Mouse (Mus musculus) kidney, embryonic 15.5 days (tissue): ENCODE data around the gene Srsf2. TPM values are rescaled to one million over a fixed set of nuclear protein-coding genes. Genes with fewer than 3 reads are reported as not detected.
A peak's percentile ranks its signal among the peaks of the same experiment; 100 is the strongest.
"Not testable (repeated sequence)": the region's sequence is repeated elsewhere in the genome, so short reads cannot be mapped to it uniquely, and the experiment has no call there.

ENCODE experiments used
- ATAC-seq: fragments of 200-750 bp; cut with Nextera tagmentation; replicated peaks from 2 replicates; pipeline ENCODE4 v1.8.0; 2017; ENCODE audit warnings: moderate TSS enrichment; ENCODE audit not compliant: low FRiP score
- H3K27ac ChIP-seq: fragments of 300-500 bp; sonication (generic); 2 replicates; pipeline ENCODE4 v1.5.1; 2015; ENCODE audit warnings: mild to moderate bottlenecking, inconsistent platforms
- H3K27me3 ChIP-seq: fragments of 300-500 bp; sonication (generic); 2 replicates; pipeline ENCODE4 v1.6.1; 2015; ENCODE audit warnings: inconsistent platforms
- H3K36me3 ChIP-seq: fragments of 300-500 bp; sonication (generic); 2 replicates; pipeline ENCODE4 v1.6.1; 2015; ENCODE audit warnings: inconsistent platforms
- H3K4me1 ChIP-seq: fragments of 300-500 bp; sonication (generic); 2 replicates; pipeline ENCODE4 v1.6.1; 2015; ENCODE audit warnings: inconsistent platforms
- H3K4me2 ChIP-seq: fragments of 300-500 bp; sonication (generic); 2 replicates; pipeline ENCODE4 v1.6.1; 2015; ENCODE audit warnings: moderate library complexity, mild to moderate bottlenecking, inconsistent platforms
- H3K4me3 ChIP-seq: fragments of 300-500 bp; sonication (generic); replicated peaks from 2 replicates; pipeline ENCODE4 v1.5.1; 2015; ENCODE audit warnings: mild to moderate bottlenecking, inconsistent platforms
- H3K9ac ChIP-seq: fragments of 300-500 bp; sonication (generic); 2 replicates; pipeline ENCODE4 v1.6.1; 2015; ENCODE audit warnings: mild to moderate bottlenecking, inconsistent platforms
- H3K9me3 ChIP-seq: fragments of 300-500 bp; sonication (generic); replicated peaks from 2 replicates; pipeline ENCODE4 v1.6.1; 2016; ENCODE audit warnings: inconsistent platforms
- WGBS: fragments of 180-500 bp; shearing (Covaris S2); methylation state at CpG from one replicate; pipeline ENCODE4 v1.1.7; 2015; ENCODE audit warnings: mixed read lengths; 5-methylcytosine and 5-hydroxymethylcytosine counted together
- polyA plus RNA-seq: library from polyadenylated mRNA; unstranded; fragments of >200 nt; fragmentation: Nextera tagmentation; extraction: Ambion mirVana; gene quantifications from 2 replicates; pipeline ENCODE4 v1.2.1, GENCODE M21; 2015

Srsf2 gene
- polyA plus RNA-seq, 1 experiment from 2014 or later = 810 TPM

- Histone ChIP-seq H3K4me2 (peak overlapping the region; percentile 65), H3K4me1 (peaks cover 40% of the 10 kb centered on the region), H3K4me3 (peak overlapping the region; percentile 91), H3K27me3 (no peaks in the 10 kb centered on the region), H3K27ac (no peak overlapping the region), H3K9me3 (no peaks in the 10 kb centered on the region), H3K9ac (no peak overlapping the region; the same call in 1 of the 2 replicates), H3K36me3 (peaks cover 59% of the 10 kb centered on the region)
- ATAC-seq = no peak
- 81% methylated on average over 4 of the region's 4 CpGs for WGBS
These were observed 12.1 kb downstream of the Srsf2 start for GRCm38 (mm10) chr11:116840748-116841147.

GRCm38 (mm10) chr11:116839601-116840000, 13.3 kb downstream of the Srsf2 start:
- H3K4me2 ChIP-seq = no peak overlapping the region
- no peak overlapping the region for H3K9ac ChIP-seq
- WGBS = 84% methylated on average over 7 of the region's 7 CpGs
- no peak for ATAC-seq
- no peaks in the 10 kb centered on the region for H3K9me3 ChIP-seq
- H3K4me3 ChIP-seq = no peak overlapping the region
- peaks cover 71% of the 10 kb centered on the region for H3K36me3 ChIP-seq
- H3K27me3 ChIP-seq = no peaks in the 10 kb centered on the region
- no peak overlapping the region for H3K27ac ChIP-seq
- H3K4me1 ChIP-seq = peaks cover 37% of the 10 kb centered on the region

GRCm38 (mm10) chr11:116838936-116839335, 14.0 kb downstream of the Srsf2 start:
- no peak overlapping the region for H3K4me3 ChIP-seq
- peaks cover 77% of the 10 kb centered on the region for H3K36me3 ChIP-seq
- 78% methylated on average over 14 of the region's 14 CpGs for WGBS
- H3K9me3 ChIP-seq = no peaks in the 10 kb centered on the region
- ATAC-seq = no peak
- H3K27me3 ChIP-seq = no peaks in the 10 kb centered on the region
- no peak overlapping the region for H3K27ac ChIP-seq
- H3K4me2 ChIP-seq = no peak overlapping the region
- peaks cover 31% of the 10 kb centered on the region for H3K4me1 ChIP-seq
- no peak overlapping the region for H3K9ac ChIP-seq

GRCm38 (mm10) chr11:116837441-116837840, 15.5 kb downstream of the Srsf2 start:
- Histone ChIP-seq H3K4me3 (no peak overlapping the region), H3K9me3 (no peaks in the 10 kb centered on the region), H3K27me3 (no peaks in the 10 kb centered on the region), H3K9ac (no peak overlapping the region), H3K4me1 (peaks cover 33% of the 10 kb centered on the region), H3K4me2 (no peak overlapping the region), H3K36me3 (peaks cover 91% of the 10 kb centered on the region), H3K27ac (no peak overlapping the region)
- no peak for ATAC-seq
- 92% methylated on average over 10 of the region's 10 CpGs for WGBS

GRCm38 (mm10) chr11:116836283-116836682, 16.6 kb downstream of the Srsf2 start:
- WGBS = 90% methylated on average over 4 of the region's 4 CpGs
- no peak overlapping the region for H3K4me3 ChIP-seq
- ATAC-seq = no peak
- H3K9ac ChIP-seq = no peak overlapping the region
- no peaks in the 10 kb centered on the region for H3K27me3 ChIP-seq
- no peaks in the 10 kb centered on the region for H3K9me3 ChIP-seq
- H3K4me1 ChIP-seq = peaks cover 27% of the 10 kb centered on the region
- no peak overlapping the region for H3K27ac ChIP-seq
- H3K36me3 ChIP-seq = peaks cover 94% of the 10 kb centered on the region
- H3K4me2 ChIP-seq = no peak overlapping the region

- no peaks in the 10 kb centered on the region for H3K27me3 ChIP-seq
- no peak overlapping the region for H3K4me2 ChIP-seq
- WGBS = 92% methylated on average over 1 of the region's 1 CpGs
- no peak overlapping the region for H3K9ac ChIP-seq
- no peak overlapping the region for H3K27ac ChIP-seq
- no peak overlapping the region for H3K4me3 ChIP-seq
- H3K4me1 ChIP-seq = peaks cover 14% of the 10 kb centered on the region
- H3K9me3 ChIP-seq = no peaks in the 10 kb centered on the region
- ATAC-seq = no peak
- H3K36me3 ChIP-seq = peaks cover 84% of the 10 kb centered on the region
These were observed 17.9 kb downstream of the Srsf2 start for GRCm38 (mm10) chr11:116834954-116835353.

- Histone ChIP-seq H3K27ac (no peak overlapping the region), H3K4me2 (no peak overlapping the region), H3K9ac (no peak overlapping the region), H3K4me1 (peaks cover 21% of the 10 kb centered on the region), H3K4me3 (no peak overlapping the region), H3K36me3 (peaks cover 56% of the 10 kb centered on the region), H3K9me3 (no peaks in the 10 kb centered on the region), H3K27me3 (no peaks in the 10 kb centered on the region)
- 39% methylated on average over 4 of the region's 4 CpGs for WGBS
- no peak for ATAC-seq
These were observed 20.7 kb downstream of the Srsf2 start for GRCm38 (mm10) chr11:116832172-116832685.

GRCm38 (mm10) chr11:116827534-116828165, 25.2 kb downstream of the Srsf2 start, which contains the start of gene Mxra7:
Gene Mxra7 (minus strand): TSS chr11:116828046.
- WGBS = under 1% methylated on average over 71 of the region's 71 CpGs
- H3K27ac ChIP-seq = peak within 1 kb of the TSS; percentile 76

GRCm38 (mm10) chr11:116826550-116827504, 26.1 kb downstream of the Srsf2 start:
- Histone ChIP-seq H3K9me3 (no peaks in the 10 kb centered on the region), H3K9ac (peak overlapping the region; percentile 80), H3K27me3 (no peaks in the 10 kb centered on the region), H3K36me3 (peaks cover 8% of the 10 kb centered on the region), H3K4me2 (peak overlapping the region; percentile 93), H3K4me1 (peaks cover 51% of the 10 kb centered on the region), H3K4me3 (peak overlapping the region; percentile 75), H3K27ac (peak overlapping the region; percentile 76)
- WGBS = 38% methylated on average over 17 of the region's 17 CpGs
- no peak for ATAC-seq

More at GRCm38 (mm10) chr11:116827534-116828165, 25.2 kb downstream of the Srsf2 start, which contains the start of gene Mxra7:
- ATAC-seq = peak; percentile 70
- peak within 1 kb of the TSS; percentile 80 for H3K9ac ChIP-seq
- H3K4me3 ChIP-seq = peak within 1 kb of the TSS; percentile 75
- no peaks in the 10 kb centered on the region for H3K27me3 ChIP-seq
- peaks cover 46% of the 10 kb centered on the region for H3K4me1 ChIP-seq
- no peaks in the 10 kb centered on the region for H3K9me3 ChIP-seq
- H3K4me2 ChIP-seq = peak within 1 kb of the TSS; percentile 93
- peaks cover 12% of the 10 kb centered on the region for H3K36me3 ChIP-seq

GRCm38 (mm10) chr11:116825230-116825629, 27.7 kb downstream of the Srsf2 start:
- Histone ChIP-seq H3K9ac (no peak overlapping the region), H3K27me3 (no peaks in the 10 kb centered on the region), H3K4me1 (peaks cover 63% of the 10 kb centered on the region), H3K36me3 (no peaks in the 10 kb centered on the region), H3K4me2 (no peak overlapping the region), H3K4me3 (no peak overlapping the region), H3K9me3 (no peaks in the 10 kb centered on the region), H3K27ac (peak overlapping the region; percentile 48)
- 45% methylated on average over 3 of the region's 5 CpGs for WGBS
- no peak for ATAC-seq

- H3K4me2 ChIP-seq, H3K9me3 ChIP-seq, ATAC-seq, H3K36me3 ChIP-seq, H3K9ac ChIP-seq, H3K27ac ChIP-seq, H3K4me3 ChIP-seq, H3K27me3 ChIP-seq: not testable (repeated sequence)
- H3K4me1 ChIP-seq = peaks cover 66% of the 10 kb centered on the region
- 94% methylated on average over 10 of the region's 10 CpGs for WGBS
These were observed 29.0 kb downstream of the Srsf2 start for GRCm38 (mm10) chr11:116823885-116824284.

GRCm38 (mm10) chr11:116823255-116823654, 29.6 kb downstream of the Srsf2 start:
- Histone ChIP-seq H3K27me3 (no peaks in the 10 kb centered on the region), H3K9me3 (no peaks in the 10 kb centered on the region), H3K4me1 (peaks cover 66% of the 10 kb centered on the region), H3K36me3 (no peaks in the 10 kb centered on the region), H3K27ac (no peak overlapping the region), H3K4me2 (no peak overlapping the region), H3K4me3 (no peak overlapping the region), H3K9ac (no peak overlapping the region)
- ATAC-seq = no peak
- WGBS = 98% methylated on average over 2 of the region's 2 CpGs
